Mouse (Mus musculus): ENCODE measurements around the gene Ptpn4. TPM values are rescaled to one million over a fixed set of nuclear protein-coding genes. Genes with fewer than 3 reads are reported as not detected.

Ptpn4 gene
- polyA plus RNA-seq, 1 experiment = 13.3 TPM

- TF ChIP-seq POLR2A (IDR thresholded peaks at IDR 0.05; ENCODE audit: borderline replicate concordance, extremely low read depth, insufficient read depth, insufficient read length, poor library complexity, severe bottlenecking) = no peak
- TF ChIP-seq CTCF (IDR thresholded peaks at IDR 0.05; ENCODE audit: borderline replicate concordance, extremely low read depth, insufficient read depth, insufficient read length) = no peak
- no peak for DNase-seq (ENCODE audit: low read depth)
Observed at GRCm38 (mm10) chr1:119641090-119641812, 196.2 kb downstream of the Ptpn4 start.

- no peak for DNase-seq (ENCODE audit: low read depth)
- TF ChIP-seq POLR2A (IDR thresholded peaks at IDR 0.05; ENCODE audit: borderline replicate concordance, extremely low read depth, insufficient read depth, insufficient read length, poor library complexity, severe bottlenecking) = no peak
- no peak for TF ChIP-seq CTCF (IDR thresholded peaks at IDR 0.05; ENCODE audit: borderline replicate concordance, extremely low read depth, insufficient read depth, insufficient read length)
Observed at GRCm38 (mm10) chr1:119640006-119640405, 197.4 kb downstream of the Ptpn4 start.

GRCm38 (mm10) chr1:119637188-119638023 lies 200.0 kb downstream of the Ptpn4 start:
- TF ChIP-seq CTCF (IDR thresholded peaks at IDR 0.05; ENCODE audit: borderline replicate concordance, extremely low read depth, insufficient read depth, insufficient read length) (no peak), POLR2A (IDR thresholded peaks at IDR 0.05; ENCODE audit: borderline replicate concordance, extremely low read depth, insufficient read depth, insufficient read length, poor library complexity, severe bottlenecking) (no peak)
- no peak for DNase-seq (ENCODE audit: low read depth)

GRCm38 (mm10) chr1:119634746-119635145 lies 202.7 kb downstream of the Ptpn4 start:
- no peak for DNase-seq (ENCODE audit: low read depth)

DNA sequence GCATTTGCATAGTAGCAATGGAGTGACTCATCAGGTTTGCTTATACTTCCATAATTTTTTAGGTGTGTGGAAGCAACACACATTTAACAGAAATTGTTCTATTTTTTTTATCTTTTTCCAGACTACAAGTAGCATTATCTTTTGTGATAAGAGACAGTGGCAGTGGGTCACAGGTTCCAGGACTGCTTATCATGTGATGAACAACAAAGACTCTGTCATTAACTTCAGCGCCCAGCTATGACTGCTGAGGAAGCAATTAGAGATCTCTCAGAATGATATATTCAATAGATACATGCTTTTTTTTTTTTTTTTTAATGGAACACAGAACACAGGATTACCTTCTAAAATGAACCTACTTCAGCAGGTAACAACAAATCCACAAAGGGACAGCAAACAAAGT lies 207.0 kb downstream of the Ptpn4 start:
- no peak for TF ChIP-seq POLR2A (IDR thresholded peaks at IDR 0.05; ENCODE audit: borderline replicate concordance, extremely low read depth, insufficient read depth, insufficient read length, poor library complexity, severe bottlenecking)
- no peak for TF ChIP-seq CTCF (IDR thresholded peaks at IDR 0.05; ENCODE audit: borderline replicate concordance, extremely low read depth, insufficient read depth, insufficient read length)
- no peak for DNase-seq (ENCODE audit: low read depth)

More at GRCm38 (mm10) chr1:119634746-119635145, 202.7 kb downstream of the Ptpn4 start:
- TF ChIP-seq CTCF (IDR thresholded peaks at IDR 0.05; ENCODE audit: borderline replicate concordance, extremely low read depth, insufficient read depth, insufficient read length) = no peak
- no peak for TF ChIP-seq POLR2A (IDR thresholded peaks at IDR 0.05; ENCODE audit: borderline replicate concordance, extremely low read depth, insufficient read depth, insufficient read length, poor library complexity, severe bottlenecking)

DNA sequence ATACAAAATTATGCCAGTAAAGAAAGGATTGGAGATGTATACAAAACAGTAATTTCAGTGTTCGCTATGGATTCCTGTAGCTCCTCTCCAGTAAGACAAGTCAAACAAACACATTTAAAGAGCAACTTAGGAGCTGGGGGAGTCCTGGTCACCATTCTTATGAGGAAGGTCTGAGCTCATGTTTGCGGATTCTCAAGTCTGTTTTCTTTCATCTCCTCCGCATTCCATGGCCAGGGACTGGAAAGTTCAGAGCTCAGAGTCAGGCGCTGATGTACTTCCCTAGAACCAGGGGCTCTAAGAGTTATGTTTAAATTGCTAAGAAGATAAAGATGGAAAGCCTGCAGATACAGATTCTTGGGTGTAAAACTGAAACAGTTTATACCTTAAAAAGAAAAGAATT lies 210.6 kb downstream of the Ptpn4 start:
- no peak for TF ChIP-seq POLR2A (IDR thresholded peaks at IDR 0.05; ENCODE audit: borderline replicate concordance, extremely low read depth, insufficient read depth, insufficient read length, poor library complexity, severe bottlenecking)
- TF ChIP-seq CTCF (IDR thresholded peaks at IDR 0.05; ENCODE audit: borderline replicate concordance, extremely low read depth, insufficient read depth, insufficient read length) = no peak
- no peak for DNase-seq (ENCODE audit: low read depth)

DNA sequence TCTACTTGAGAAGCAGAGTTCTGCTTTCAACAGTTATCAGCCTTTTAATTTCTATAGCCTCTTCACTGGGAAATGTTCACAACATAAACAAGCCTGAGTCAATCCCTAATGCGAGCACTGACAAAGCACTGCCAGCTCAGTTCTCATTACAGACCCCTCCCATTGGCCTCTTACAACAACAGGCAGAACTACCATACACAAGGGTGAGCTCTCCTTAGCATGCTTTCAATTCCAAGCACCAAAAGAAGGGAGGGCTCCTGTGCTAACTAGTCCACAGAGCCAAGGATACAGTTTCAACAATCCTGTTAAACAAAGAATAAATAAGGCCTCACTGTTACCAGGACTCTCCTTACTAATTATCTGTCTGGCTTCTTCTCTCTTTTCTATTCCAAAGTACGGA lies 213.0 kb downstream of the Ptpn4 start:
- DNase-seq (ENCODE audit: low read depth) = peak; percentile 45

GRCm38 (mm10) chr1:119605396-119605795 lies 232.0 kb downstream of the Ptpn4 start:
- TF ChIP-seq CTCF (IDR thresholded peaks at IDR 0.05; ENCODE audit: borderline replicate concordance, extremely low read depth, insufficient read depth, insufficient read length) (no peak), POLR2A (IDR thresholded peaks at IDR 0.05; ENCODE audit: borderline replicate concordance, extremely low read depth, insufficient read depth, insufficient read length, poor library complexity, severe bottlenecking) (no peak)
- no peak for DNase-seq (ENCODE audit: low read depth)

More for the DNA sequence above, 213.0 kb downstream of the Ptpn4 start:
- TF ChIP-seq CTCF (IDR thresholded peaks at IDR 0.05; ENCODE audit: borderline replicate concordance, extremely low read depth, insufficient read depth, insufficient read length) (no peak), POLR2A (IDR thresholded peaks at IDR 0.05; ENCODE audit: borderline replicate concordance, extremely low read depth, insufficient read depth, insufficient read length, poor library complexity, severe bottlenecking) (no peak)

Other genes with a start within 250 kb of the Ptpn4 start
- 10.6 and 13.5 TPM in 2 replicates for gene Epb41l5, start 188.6 kb downstream of the Ptpn4 start, polyA plus RNA-seq (2012; rRNA removed)
- 8.4 and 9.5 TPM in 2 replicates for gene Tmem177, start 75.6 kb upstream of the Ptpn4 start, polyA plus RNA-seq (2012; rRNA removed)
- gene Cfap221, start 159.6 kb upstream of the Ptpn4 start, polyA plus RNA-seq (2012; rRNA removed) = 0.13 and 0.52 TPM in 2 replicates
- gene Sctr, start 169.3 kb upstream of the Ptpn4 start, polyA plus RNA-seq (2012; rRNA removed) = 1.2 and 1.7 TPM in 2 replicates
- 5.0 and 5.4 TPM in 2 replicates for gene Tmem37, start 236.5 kb upstream of the Ptpn4 start, polyA plus RNA-seq (2012; rRNA removed)

Data from brain, embryonic 14.5 days (tissue).